Mouse (Mus musculus): ENCODE data around the gene Tango6.

- no peak for TF ChIP-seq MYOG (IDR thresholded peaks at IDR 0.05; ENCODE audit: control insufficient read depth in 1 of 3, insufficient read depth in 1 of 3, insufficient read length in 2 of 3, low read depth in 2 of 3)
- no peak for TF ChIP-seq POLR2A (IDR thresholded peaks at IDR 0.05; ENCODE audit: insufficient read length, low read depth)
- no peak for TF ChIP-seq CEBPB (IDR thresholded peaks at IDR 0.05; ENCODE audit: insufficient read depth, poor library complexity, severe bottlenecking)
- TF ChIP-seq USF1 (IDR thresholded peaks at IDR 0.05; ENCODE audit: low read depth) = no peak
- no peak for TF ChIP-seq MYOD1 (IDR thresholded peaks at IDR 0.05; ENCODE audit: control insufficient read depth in 1 of 3, insufficient read length in 2 of 3, low read depth in 2 of 3)
Measured at GRCm38 (mm10) chr8:106816431-106817170, 133.7 kb downstream of the Tango6 start.
